Mouse (Mus musculus) forebrain, embryonic 15.5 days (tissue): ENCODE data around the gene Ptk6. TPM values are rescaled to one million over a fixed set of nuclear protein-coding genes. Genes with fewer than 3 reads are reported as not detected.

Experiments used
- ATAC-seq: fragments of 200-750 bp; cut with Nextera tagmentation; replicated peaks from 2 replicates; pipeline ENCODE4 v1.8.0; 2017; ENCODE audit warnings: mild to moderate bottlenecking, moderate TSS enrichment, moderate library complexity
- H3K27ac ChIP-seq: fragments of 300-500 bp; sonication (generic); replicated peaks from 2 replicates; pipeline ENCODE4 v1.5.1; 2015; ENCODE audit warnings: mild to moderate bottlenecking, inconsistent platforms
- H3K27me3 ChIP-seq: fragments of 300-500 bp; sonication (generic); 2 replicates; pipeline ENCODE4 v1.6.1; 2015; ENCODE audit warnings: inconsistent platforms
- H3K36me3 ChIP-seq: fragments of 300-500 bp; sonication (generic); 2 replicates; pipeline ENCODE4 v1.6.1; 2015; ENCODE audit warnings: mild to moderate bottlenecking, inconsistent platforms
- H3K4me1 ChIP-seq: fragments of 300-500 bp; sonication (generic); 2 replicates; pipeline ENCODE4 v1.6.1; 2015; ENCODE audit warnings: inconsistent platforms
- H3K4me2 ChIP-seq: fragments of 300-500 bp; sonication (generic); replicated peaks from 2 replicates; pipeline ENCODE4 v1.6.1; 2015; ENCODE audit warnings: mild to moderate bottlenecking, inconsistent platforms
- H3K4me3 ChIP-seq: fragments of 300-500 bp; sonication (generic); 2 replicates; pipeline ENCODE4 v1.5.1; 2015; ENCODE audit warnings: mild to moderate bottlenecking, inconsistent platforms
- H3K9ac ChIP-seq: fragments of 300-500 bp; sonication (generic); replicated peaks from 2 replicates; pipeline ENCODE4 v1.6.1; 2015; ENCODE audit warnings: mild to moderate bottlenecking, inconsistent platforms
- H3K9me3 ChIP-seq: fragments of 300-500 bp; sonication (generic); 2 replicates; pipeline ENCODE4 v1.6.1; 2016; ENCODE audit warnings: inconsistent platforms
- WGBS: fragments of 180-500 bp; shearing (Covaris S2); methylation state at CpG from one replicate; pipeline ENCODE4 v1.1.7; 2015; ENCODE audit warnings: mixed read lengths; 5-methylcytosine and 5-hydroxymethylcytosine counted together
- polyA plus RNA-seq: library from polyadenylated mRNA; unstranded; fragments of >200 nt; fragmentation: Nextera tagmentation; extraction: Ambion mirVana; gene quantifications from 2 replicates; pipeline ENCODE4 v1.2.1, GENCODE M21; 2015

Gene Ptk6
- polyA plus RNA-seq, 1 experiment from 2014 or later: not detected

GRCm38 (mm10) chr2:181188681-181189080 is 13.9 kb downstream of the Ptk6 start:
- H3K4me2 ChIP-seq: peak overlapping the region; percentile 74
- peak overlapping the region; percentile 88 for H3K4me3 ChIP-seq
- peak overlapping the region; percentile 99; the same call in 1 of the 2 replicates for H3K9ac ChIP-seq
- ATAC-seq: no peak
- peaks cover 16% of the 10 kb centered on the region for H3K4me1 ChIP-seq
- H3K36me3 ChIP-seq: peaks cover 11% of the 10 kb centered on the region
- no peaks in the 10 kb centered on the region for H3K27me3 ChIP-seq
- H3K27ac ChIP-seq: peak overlapping the region; percentile 24; the same call in 1 of the 2 replicates
- 80% methylated on average over 2 of the region's 2 CpGs for WGBS
- H3K9me3 ChIP-seq: no peaks in the 10 kb centered on the region

- peak within 1 kb of the TSS; percentile 96 for H3K27ac ChIP-seq
- ATAC-seq: peak; percentile 95
- peak within 1 kb of the TSS; percentile 74 for H3K4me2 ChIP-seq
- no peaks in the 10 kb centered on the region for H3K27me3 ChIP-seq
- H3K9ac ChIP-seq: peak within 1 kb of the TSS; percentile 99
- no peaks in the 10 kb centered on the region for H3K9me3 ChIP-seq
- WGBS: under 1% methylated on average over 64 of the region's 64 CpGs
- peak within 1 kb of the TSS; percentile 88 for H3K4me3 ChIP-seq
- H3K4me1 ChIP-seq: peaks cover 16% of the 10 kb centered on the region
- H3K36me3 ChIP-seq: peaks cover 11% of the 10 kb centered on the region
These were observed 15.2 kb downstream of the Ptk6 start, which contains the start of gene Ppdpf for GRCm38 (mm10) chr2:181187121-181188000. Gene Ppdpf, plus strand, starts transcription at chr2:181187247.

- Histone ChIP-seq H3K36me3 (peaks cover 11% of the 10 kb centered on the region), H3K27ac (peak overlapping the region; percentile 96), H3K9me3 (no peaks in the 10 kb centered on the region), H3K4me2 (peak overlapping the region; percentile 74), H3K27me3 (no peaks in the 10 kb centered on the region), H3K4me3 (peak overlapping the region; percentile 88), H3K9ac (peak overlapping the region; percentile 99), H3K4me1 (peaks cover 16% of the 10 kb centered on the region)
- peak; percentile 87 for ATAC-seq
- under 1% methylated on average over 14 of the region's 14 CpGs for WGBS
These were observed 16.0 kb downstream of the Ptk6 start for GRCm38 (mm10) chr2:181186635-181187034.

GRCm38 (mm10) chr2:181180898-181181297 is 21.7 kb downstream of the Ptk6 start:
- 79% methylated on average over 6 of the region's 6 CpGs for WGBS
- Histone ChIP-seq H3K9me3 (no peaks in the 10 kb centered on the region), H3K27ac (no peak overlapping the region), H3K4me2 (no peak overlapping the region), H3K4me3 (no peak overlapping the region), H3K36me3 (no peaks in the 10 kb centered on the region), H3K27me3 (0 out of 2 replicates have a peak, but pooled peaks cover 2% of the 10 kb centered on the region), H3K4me1 (no peaks in the 10 kb centered on the region), H3K9ac (no peak overlapping the region)
- ATAC-seq: no peak

GRCm38 (mm10) chr2:181178471-181178870 is 24.1 kb downstream of the Ptk6 start:
- H3K9me3 ChIP-seq: no peaks in the 10 kb centered on the region
- H3K27ac ChIP-seq: no peak overlapping the region
- H3K4me2 ChIP-seq: no peak overlapping the region
- H3K9ac ChIP-seq: no peak overlapping the region
- 88% methylated on average over 5 of the region's 5 CpGs for WGBS
- no peaks in the 10 kb centered on the region for H3K4me1 ChIP-seq
- ATAC-seq: no peak
- H3K27me3 ChIP-seq: 0 out of 2 replicates have a peak, but pooled peaks cover 2% of the 10 kb centered on the region
- no peaks in the 10 kb centered on the region for H3K36me3 ChIP-seq
- H3K4me3 ChIP-seq: no peak overlapping the region

- no peak overlapping the region for H3K9ac ChIP-seq
- no peaks in the 10 kb centered on the region for H3K9me3 ChIP-seq
- no peaks in the 10 kb centered on the region for H3K4me1 ChIP-seq
- H3K4me3 ChIP-seq: no peak overlapping the region
- 82% methylated on average over 3 of the region's 3 CpGs for WGBS
- H3K27me3 ChIP-seq: 0 out of 2 replicates have a peak, but pooled peaks cover 2% of the 10 kb centered on the region
- ATAC-seq: no peak
- H3K36me3 ChIP-seq: no peaks in the 10 kb centered on the region
- H3K27ac ChIP-seq: no peak overlapping the region
- no peak overlapping the region for H3K4me2 ChIP-seq
These were observed 24.6 kb downstream of the Ptk6 start for GRCm38 (mm10) chr2:181178015-181178414.

- Histone ChIP-seq H3K4me1 (no peaks in the 10 kb centered on the region), H3K27me3 (0 out of 2 replicates have a peak, but pooled peaks cover 2% of the 10 kb centered on the region), H3K4me2 (no peak overlapping the region), H3K36me3 (no peaks in the 10 kb centered on the region), H3K27ac (no peak overlapping the region), H3K9ac (no peak overlapping the region), H3K4me3 (no peak overlapping the region), H3K9me3 (no peaks in the 10 kb centered on the region)
- WGBS: 93% methylated on average over 3 of the region's 3 CpGs
- ATAC-seq: no peak
These were observed 27.9 kb downstream of the Ptk6 start for GRCm38 (mm10) chr2:181174646-181175045.

- no peak overlapping the region for H3K27ac ChIP-seq
- H3K4me2 ChIP-seq: no peak overlapping the region
- 79% methylated on average over 5 of the region's 5 CpGs for WGBS
- no peak overlapping the region for H3K4me3 ChIP-seq
- no peaks in the 10 kb centered on the region for H3K27me3 ChIP-seq
- H3K36me3 ChIP-seq: no peaks in the 10 kb centered on the region
- no peak overlapping the region for H3K9ac ChIP-seq
- no peaks in the 10 kb centered on the region for H3K4me1 ChIP-seq
- H3K9me3 ChIP-seq: no peaks in the 10 kb centered on the region
- ATAC-seq: no peak
These were observed 36.1 kb downstream of the Ptk6 start for GRCm38 (mm10) chr2:181166469-181166868.

- Histone ChIP-seq H3K9me3 (no peaks in the 10 kb centered on the region), H3K4me1 (peaks cover 41% of the 10 kb centered on the region), H3K27ac (no peak overlapping the region), H3K36me3 (no peaks in the 10 kb centered on the region), H3K27me3 (no peaks in the 10 kb centered on the region), H3K9ac (no peak overlapping the region), H3K4me2 (no peak overlapping the region), H3K4me3 (no peak overlapping the region)
- ATAC-seq: no peak
- 56% methylated on average over 4 of the region's 4 CpGs for WGBS
These were observed 41.8 kb downstream of the Ptk6 start for GRCm38 (mm10) chr2:181160821-181161220.

GRCm38 (mm10) chr2:181159771-181160170 is 42.8 kb downstream of the Ptk6 start:
- 0% methylated on average over 2 of the region's 2 CpGs for WGBS
- Histone ChIP-seq H3K27ac (peak overlapping the region; percentile 86), H3K36me3 (no peaks in the 10 kb centered on the region), H3K9ac (no peak overlapping the region; the same call in 1 of the 2 replicates), H3K4me1 (peaks cover 51% of the 10 kb centered on the region), H3K9me3 (no peaks in the 10 kb centered on the region), H3K27me3 (no peaks in the 10 kb centered on the region), H3K4me3 (no peak overlapping the region), H3K4me2 (peak overlapping the region; percentile 16; the same call in 1 of the 2 replicates)
- ATAC-seq: peak; percentile 90

GRCm38 (mm10) chr2:181159091-181159514 is 43.5 kb downstream of the Ptk6 start:
- 48% methylated on average over 7 of the region's 7 CpGs for WGBS
- Histone ChIP-seq H3K9ac (no peak overlapping the region; the same call in 1 of the 2 replicates), H3K36me3 (no peaks in the 10 kb centered on the region), H3K27me3 (no peaks in the 10 kb centered on the region), H3K4me1 (peaks cover 58% of the 10 kb centered on the region), H3K9me3 (no peaks in the 10 kb centered on the region), H3K4me3 (no peak overlapping the region), H3K27ac (peak overlapping the region; percentile 86), H3K4me2 (peak overlapping the region; percentile 16; the same call in 1 of the 2 replicates)
- peak; percentile 33; the same call in 1 of the 2 replicates for ATAC-seq

- H3K4me3 ChIP-seq: no peak overlapping the region
- 92% methylated on average over 2 of the region's 2 CpGs for WGBS
- no peak overlapping the region for H3K27ac ChIP-seq
- H3K4me2 ChIP-seq: no peak overlapping the region
- H3K9me3 ChIP-seq: no peaks in the 10 kb centered on the region
- H3K36me3 ChIP-seq: no peaks in the 10 kb centered on the region
- ATAC-seq: no peak
- peaks cover 58% of the 10 kb centered on the region for H3K4me1 ChIP-seq
- H3K27me3 ChIP-seq: no peaks in the 10 kb centered on the region
- no peak overlapping the region for H3K9ac ChIP-seq
These were observed 44.1 kb downstream of the Ptk6 start for GRCm38 (mm10) chr2:181158471-181158870.
